8 mouse cellular contexts compared by ENCODE assay signal in genomic region chr19:56723331-56724125, GRCm38 (mm10). TPM values are rescaled to one million over a fixed set of nuclear protein-coding genes. Genes with fewer than 3 reads are reported as not detected.
DNase-seq lines count a peak whose midpoint lies in the region; ATAC-seq and TF ChIP-seq lines count a peak whose summit lies in the region.

No protein-coding gene starts in this region.

- H3K9ac ChIP-seq in heart, adult 2 months (ENCODE audit: low read depth, low read length), result peak overlapping the region; percentile 79
- no peak overlapping the region; the same call in 1 of the 2 replicates for H3K9ac ChIP-seq in kidney, embryonic 15.5 days
- H3K9ac ChIP-seq in lung, postnatal 0 days (replicated peaks; ENCODE audit: low read depth), result peak overlapping the region; percentile 66

- H3K79me2 ChIP-seq in heart, adult 2 months (replicated peaks; ENCODE audit: control insufficient read depth, insufficient read depth, low read length), result no peaks in the 10 kb centered on the region

- peak overlapping the region; percentile 95 for H3K4me2 ChIP-seq in kidney, embryonic 15.5 days
- H3K4me2 ChIP-seq in lung, postnatal 0 days (replicated peaks; ENCODE audit: low read depth, low read length), result peak overlapping the region; percentile 94

- no peaks in the 10 kb centered on the region for H3K9me3 ChIP-seq in kidney, embryonic 15.5 days (replicated peaks)
- no peaks in the 10 kb centered on the region for H3K9me3 ChIP-seq in lung, postnatal 0 days (ENCODE audit: low read length)

- TF ChIP-seq CTCF in layer of hippocampus, adult 2 months (conservative IDR thresholded peaks at IDR 0.05), result no peak
- TF ChIP-seq CTCF in cortical plate, adult 2 months (IDR thresholded peaks at IDR 0.05; ENCODE audit: extremely low read depth, insufficient read depth, low read length), result no peak
- TF ChIP-seq CTCF in heart, adult 2 months (IDR thresholded peaks at IDR 0.05), result no peak
- no peak for TF ChIP-seq CTCF in lung, postnatal 0 days (IDR thresholded peaks at IDR 0.05)

- H3K27ac ChIP-seq in layer of hippocampus, adult 2 months, result peak overlapping the region; percentile 96
- peak overlapping the region; percentile 98 for H3K27ac ChIP-seq in cortical plate, adult 2 months (ENCODE audit: insufficient read depth, low read length)
- peak overlapping the region; percentile 88 for H3K27ac ChIP-seq in heart, adult 2 months
- no peak overlapping the region for H3K27ac ChIP-seq in kidney, embryonic 15.5 days
- peak overlapping the region; percentile 83 for H3K27ac ChIP-seq in lung, postnatal 0 days (ENCODE audit: low read length)

- intact Hi-C loops in heart, adult 2 months (cut with DNase I), result loop anchor here (5.0 kb wide), 2 partner anchors 121 to 156 kb away; no protein-coding TSS in a partner anchor

- peak overlapping the region; percentile 73 for H3K4me3 ChIP-seq in layer of hippocampus, adult 2 months
- H3K4me3 ChIP-seq in cortical plate, adult 2 months (ENCODE audit: insufficient read depth, low read length), result peak overlapping the region; percentile 92
- peak overlapping the region; percentile 56 for H3K4me3 ChIP-seq in heart, adult 2 months
- peak overlapping the region; percentile 53 for H3K4me3 ChIP-seq in kidney, embryonic 15.5 days (replicated peaks)
- H3K4me3 ChIP-seq in lung, postnatal 0 days (ENCODE audit: low read depth, low read length), result peak overlapping the region; percentile 63

- TF ChIP-seq POLR2A in cortical plate, adult 2 months (IDR thresholded peaks at IDR 0.05; ENCODE audit: extremely low read depth, insufficient read depth, low read length), result no peak
- no peak for TF ChIP-seq POLR2A in heart, adult 2 months (IDR thresholded peaks at IDR 0.05; ENCODE audit: insufficient read depth, low read depth, low read length)

- peak in 1 of 2 experiments; percentile 24 for DNase-seq in layer of hippocampus, adult 2 months (ENCODE audit: low spot score in 2 of 2)
- DNase-seq in layer of hippocampus, postnatal 14 days (ENCODE audit: low spot score in 2 of 2), result no peak
- DNase-seq in heart, adult 2 months, result peak; percentile 68 to 75
- DNase-seq in lung, postnatal 0 days (ENCODE audit: low spot score), result peak; percentile 72
- DNase-seq in ovary, postnatal 14 days (ENCODE audit: low spot score), result peak; percentile 50

- no peak for TF ChIP-seq EP300 in heart, adult 2 months (IDR thresholded peaks at IDR 0.05; ENCODE audit: insufficient read depth, low read depth, low read length)
- TF ChIP-seq EP300 in lung, postnatal 0 days (IDR thresholded peaks at IDR 0.05), result no peak

- ATAC-seq in kidney, embryonic 15.5 days (replicated peaks; ENCODE audit: low FRiP score), result peak; percentile 60
- ATAC-seq in lung, postnatal 0 days, result peak; percentile 36
- no peak for ATAC-seq in erythroid progenitor cell, adult 5-6 weeks (replicated peaks; ENCODE audit: low FRiP score, poor library complexity, severe bottlenecking)

- H3K36me3 ChIP-seq in heart, adult 2 months (ENCODE audit: control insufficient read depth, insufficient read depth, low read length), result no peaks in the 10 kb centered on the region
- H3K36me3 ChIP-seq in kidney, embryonic 15.5 days, result no peaks in the 10 kb centered on the region
- H3K36me3 ChIP-seq in lung, postnatal 0 days (ENCODE audit: insufficient read depth, low read length), result no peaks in the 10 kb centered on the region

- no peaks in the 10 kb centered on the region; the same call in 1 of the 2 replicates for H3K27me3 ChIP-seq in heart, adult 2 months (ENCODE audit: control insufficient read depth, insufficient read depth, low read length)
- H3K27me3 ChIP-seq in kidney, embryonic 15.5 days, result peaks cover 97% of the 10 kb centered on the region
- H3K27me3 ChIP-seq in lung, postnatal 0 days (replicated peaks; ENCODE audit: insufficient read depth, low read length), result no peaks in the 10 kb centered on the region

- 1% methylated on average over 71 of the region's 71 CpGs for WGBS in heart, adult 2 months
- under 1% methylated on average over 71 of the region's 71 CpGs for WGBS in kidney, embryonic 15.5 days
- WGBS in lung, postnatal 0 days, result under 1% methylated on average over 69 of the region's 71 CpGs

- H3K4me1 ChIP-seq in cortical plate, adult 2 months (ENCODE audit: control insufficient read depth, insufficient read depth, low read length), result peaks cover 2% of the 10 kb centered on the region
- peaks cover 1% of the 10 kb centered on the region for H3K4me1 ChIP-seq in heart, adult 2 months (ENCODE audit: control insufficient read depth, insufficient read depth, low read length)
- H3K4me1 ChIP-seq in kidney, embryonic 15.5 days, result peaks cover 33% of the 10 kb centered on the region
- peaks cover 15% of the 10 kb centered on the region for H3K4me1 ChIP-seq in lung, postnatal 0 days (ENCODE audit: insufficient read depth, low read depth, low read length)

RNA-seq across cellular contexts. Expression of gene Adrb1, which starts 1.5 kb away (rescaled TPM):
- 10 to 100 TPM; 17.7 to 21.4 TPM for total RNA-seq in layer of hippocampus, adult 2 months (2021)
- 10 to 100 TPM; 12.1 to 15.7 TPM for total RNA-seq in layer of hippocampus, postnatal 14 days (2021)
- polyA plus RNA-seq in cortical plate, adult 2 months (2012; rRNA removed), result 30.8 and 34.0 TPM in 2 replicates
- total RNA-seq in heart, adult 2 months (2021), result 10 to 100 TPM; 18.0 to 28.4 TPM
- 18.3 and 20.5 TPM in 2 replicates for polyA plus RNA-seq in heart, adult 2 months (2012; rRNA removed)
- polyA plus RNA-seq in kidney, embryonic 15.5 days (2015; fragmentation: Nextera tagmentation; extraction: Ambion mirVana), result 0.23 and 0.36 TPM in 2 replicates
- 12.6 and 14.7 TPM in 2 replicates for polyA plus RNA-seq in lung, postnatal 0 days (2015; fragmentation: Nextera tagmentation; extraction: Ambion mirVana)
- not detected in 2 replicates for total RNA-seq in erythroid progenitor cell, adult 5-6 weeks (2015; ENCODE audit: low replicate concordance)
- total RNA-seq in erythroid progenitor cell, adult 5-6 weeks (2017; ENCODE audit: low replicate concordance), result 0.45 TPM in 1 of 2 replicates, not detected in the other

Comparison
In these comparisons a context has a peak if more than half of its experiments do, and no peak if none do; other contexts are left out.
1. DNase-seq: peak in heart, adult 2 months (2 of 2), lung, postnatal 0 days (single experiment) and ovary, postnatal 14 days (single experiment); none in layer of hippocampus, postnatal 14 days (0 of 2).
2. RNA of gene Adrb1, which starts 1.5 kb away (total RNA-seq): 18.0 to 28.4 TPM in heart, adult 2 months, 17.7 to 21.4 TPM in layer of hippocampus, adult 2 months and 12.1 to 15.7 TPM in layer of hippocampus, postnatal 14 days; 0.45 TPM in erythroid progenitor cell, adult 5-6 weeks; every median in the first group is over 4 times any median in the second.
3. Peak in every context shown above with its lines, with median percentiles within 50 percentile points of each other: H3K4me3 ChIP-seq.